Mouse (Mus musculus): ENCODE measurements at regions not wholly inside any gene's neighbourhood (a gene's known extent, or its start where the extent isn't known, plus 50 kb on each side); places are given as distances from the start of the nearest gene placed in this dataset.
A peak's percentile ranks its signal among the peaks of the same experiment; 100 is the strongest.

GRCm38 (mm10) chr7:129914871-129915270, 323.2 kb downstream of the Wdr11 start:
- no peak for DNase-seq (ENCODE audit: low read depth, low spot score)

- DNase-seq (ENCODE audit: low read depth, low spot score): peak; percentile 30
These were observed 326.9 kb downstream of the Wdr11 start for GRCm38 (mm10) chr7:129918240-129919200.

- DNase-seq (ENCODE audit: low read depth, low spot score): no peak
These were observed 330.6 kb downstream of the Wdr11 start for GRCm38 (mm10) chr7:129922291-129922690.

DNA sequence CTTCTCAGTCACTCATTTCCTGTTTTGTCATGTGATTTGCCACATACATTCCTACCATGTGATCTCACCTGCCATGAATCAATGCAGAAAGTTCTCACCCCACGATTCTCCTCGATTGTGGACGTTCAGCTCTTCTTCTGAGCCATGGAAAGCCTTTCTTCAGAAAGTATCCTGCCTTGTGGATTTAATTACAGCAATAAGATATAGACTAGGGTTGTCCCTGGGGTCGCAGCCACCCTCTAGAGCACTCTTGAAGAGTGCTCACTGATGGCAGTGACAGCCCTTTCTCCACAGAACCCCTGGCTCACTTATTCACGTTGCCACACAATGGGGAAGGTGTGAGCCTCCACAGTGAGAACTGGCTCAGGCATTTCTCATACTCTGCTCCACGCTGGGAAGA, 345.1 kb downstream of the Wdr11 start:
- DNase-seq (ENCODE audit: low read depth, low spot score): no peak

GRCm38 (mm10) chr7:129937715-129938114, 346.1 kb downstream of the Wdr11 start:
- no peak for DNase-seq (ENCODE audit: low read depth, low spot score)

DNA sequence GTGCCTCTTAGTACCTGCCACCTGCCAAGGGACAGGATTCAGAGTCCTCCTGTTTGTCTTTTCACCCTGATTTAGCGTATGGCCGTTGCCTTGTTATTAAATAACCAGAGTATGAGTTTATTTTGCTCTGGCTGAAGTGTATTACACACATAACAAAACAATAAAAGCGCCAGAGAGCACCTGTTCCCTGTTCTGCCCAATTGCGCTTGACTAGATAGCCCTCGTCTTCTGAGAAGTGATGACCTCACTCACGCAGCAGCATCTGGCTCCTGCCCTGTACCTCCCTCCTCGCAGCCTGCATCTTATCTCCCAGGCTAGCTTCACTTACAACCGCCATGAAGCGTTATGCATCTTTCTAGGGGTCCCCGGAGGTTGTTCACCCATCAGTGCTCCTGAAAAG, 346.5 kb downstream of the Wdr11 start:
- no peak for DNase-seq (ENCODE audit: low read depth, low spot score)

- DNase-seq (ENCODE audit: low read depth, low spot score): no peak
These were observed 347.6 kb downstream of the Wdr11 start for GRCm38 (mm10) chr7:129939266-129939665.

DNA sequence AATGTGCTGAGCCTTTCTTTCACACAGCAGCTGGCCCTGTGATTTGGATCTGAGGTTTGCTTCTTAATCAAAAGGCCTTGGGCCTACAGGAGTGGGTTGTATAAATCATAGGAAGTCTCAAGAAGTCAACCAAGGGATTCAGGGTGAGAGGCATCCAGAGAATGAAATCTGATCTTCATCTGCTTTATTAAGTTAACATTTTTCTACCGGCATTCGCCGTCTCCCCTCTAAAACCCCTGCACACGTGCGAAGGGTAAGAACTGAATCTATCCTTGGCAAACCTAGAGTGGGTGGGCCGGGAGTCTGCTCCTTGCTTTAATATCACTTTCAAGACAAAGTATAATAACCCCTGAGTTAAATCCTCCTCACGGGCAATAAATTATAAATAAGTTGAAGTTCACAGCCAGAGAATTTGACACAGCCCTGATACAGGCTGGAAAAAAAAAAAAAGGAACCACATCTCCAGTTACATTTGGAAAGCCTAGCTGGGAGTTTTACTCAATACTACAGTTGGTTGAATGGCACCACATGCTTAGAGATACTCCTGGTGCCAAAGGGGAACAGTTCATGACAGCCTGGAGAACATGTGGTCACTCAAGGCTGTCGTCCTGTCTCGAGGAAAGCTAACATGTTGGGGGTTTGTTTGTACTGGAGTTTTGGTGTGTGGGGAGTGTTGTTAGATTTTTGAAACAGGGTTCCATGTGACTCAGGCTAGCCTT, 349.8 kb downstream of the Wdr11 start:
- no peak for DNase-seq (ENCODE audit: low read depth, low spot score)

GRCm38 (mm10) chr7:129948613-129949110, 357.0 kb downstream of the Wdr11 start:
- DNase-seq (ENCODE audit: low read depth, low spot score): no peak

DNA sequence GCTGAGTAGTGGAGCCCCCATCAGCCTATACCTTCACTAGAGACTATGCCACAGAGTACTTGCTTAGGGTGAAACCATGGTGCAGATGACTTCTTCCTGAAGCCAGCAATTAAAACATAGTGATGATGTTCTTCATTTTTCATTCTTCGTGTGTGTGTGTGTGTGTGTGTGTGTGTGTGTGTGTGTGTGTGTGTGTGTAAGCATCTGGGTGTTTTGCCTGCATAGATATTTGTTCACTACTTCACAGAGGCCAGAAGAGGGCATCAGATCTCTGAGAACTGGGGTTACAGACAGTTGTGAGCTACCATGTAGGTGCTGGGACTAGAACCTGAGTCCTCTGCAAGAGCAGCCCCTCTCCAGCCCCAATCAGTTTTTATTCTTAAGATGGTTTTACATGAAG, 358.8 kb downstream of the Wdr11 start:
- DNase-seq (ENCODE audit: low read depth, low spot score): no peak

DNA sequence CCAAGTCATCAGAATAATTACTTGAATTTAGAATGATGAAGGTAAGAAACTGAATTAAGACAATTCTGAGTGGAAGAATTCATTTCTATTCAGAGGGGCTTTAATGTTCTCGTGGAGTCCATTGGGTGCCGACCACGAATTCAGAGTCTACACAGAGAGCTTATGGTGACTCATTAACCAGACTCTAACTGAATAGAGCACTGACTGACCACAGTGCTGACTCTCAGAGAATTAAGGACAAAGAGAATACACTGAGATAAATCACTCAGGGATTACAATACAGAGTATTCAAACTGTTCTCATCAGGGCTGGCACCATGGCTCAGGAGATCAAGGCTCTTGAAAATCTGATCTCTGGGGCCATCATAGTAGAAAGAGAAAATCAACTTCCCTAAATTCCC, 366.7 kb downstream of the Wdr11 start:
- no peak for DNase-seq (ENCODE audit: low read depth, low spot score)

GRCm38 (mm10) chr7:129962575-129962974, 370.9 kb downstream of the Wdr11 start:
- no peak for DNase-seq (ENCODE audit: low read depth, low spot score)

GRCm38 (mm10) chr7:129964192-129964591, 372.5 kb downstream of the Wdr11 start:
- DNase-seq (ENCODE audit: low read depth, low spot score): no peak

DNA sequence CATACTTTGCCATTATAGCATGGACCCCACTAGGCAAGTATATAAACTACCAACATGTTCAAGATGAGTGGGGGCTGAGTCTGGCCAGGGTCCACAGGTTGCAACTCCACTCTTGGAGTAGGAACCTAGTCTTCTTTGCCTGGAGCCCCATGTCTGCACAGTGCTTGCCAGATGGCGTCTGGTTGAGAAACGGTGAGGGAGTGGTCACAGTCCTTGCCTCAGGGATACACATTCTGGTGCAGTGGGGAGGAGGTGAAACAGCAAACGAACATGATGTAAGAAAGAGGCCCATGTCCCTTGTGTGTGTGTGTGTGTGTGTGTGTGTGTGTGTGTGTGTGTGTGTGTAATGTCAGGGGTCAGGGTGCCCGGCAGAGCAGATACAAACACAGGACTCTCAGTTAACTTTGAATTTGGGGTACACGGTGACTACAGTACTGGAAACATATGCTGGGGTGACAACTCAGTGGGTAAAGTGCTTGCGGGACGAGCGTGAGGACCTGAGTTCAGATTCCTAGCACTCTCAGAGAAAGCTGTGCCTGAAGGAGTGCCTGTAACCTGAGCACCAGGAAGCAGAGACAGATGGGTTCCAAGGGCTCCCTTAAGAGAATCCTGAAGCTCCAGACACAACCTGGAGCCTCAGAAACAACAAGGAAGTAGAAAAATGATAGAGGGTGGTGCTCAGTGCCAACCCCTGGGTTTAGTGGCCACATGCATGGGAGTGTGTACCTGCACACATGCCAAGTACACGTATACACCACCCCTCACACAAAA, 373.8 kb downstream of the Wdr11 start:
- no peak for DNase-seq (ENCODE audit: low read depth, low spot score)

DNA sequence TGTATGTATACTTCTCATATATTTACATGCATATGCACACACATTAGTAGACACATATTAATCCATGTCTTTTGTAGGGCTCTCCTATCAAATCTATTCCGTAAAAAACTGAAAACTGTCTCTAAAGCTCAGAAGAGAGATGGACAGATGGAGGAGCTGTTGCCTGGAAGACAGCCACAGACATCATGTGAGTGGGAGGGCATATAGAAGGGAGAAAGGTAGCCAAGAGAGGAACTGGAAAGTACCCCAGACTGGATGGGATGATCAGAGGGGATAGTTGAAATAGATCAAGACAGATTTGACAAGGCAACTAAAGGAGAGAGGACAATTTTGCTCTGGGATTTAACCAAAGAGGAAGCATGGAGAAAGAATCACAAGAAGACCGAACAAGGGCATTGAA, 375.1 kb downstream of the Wdr11 start:
- DNase-seq (ENCODE audit: low read depth, low spot score): no peak

DNA sequence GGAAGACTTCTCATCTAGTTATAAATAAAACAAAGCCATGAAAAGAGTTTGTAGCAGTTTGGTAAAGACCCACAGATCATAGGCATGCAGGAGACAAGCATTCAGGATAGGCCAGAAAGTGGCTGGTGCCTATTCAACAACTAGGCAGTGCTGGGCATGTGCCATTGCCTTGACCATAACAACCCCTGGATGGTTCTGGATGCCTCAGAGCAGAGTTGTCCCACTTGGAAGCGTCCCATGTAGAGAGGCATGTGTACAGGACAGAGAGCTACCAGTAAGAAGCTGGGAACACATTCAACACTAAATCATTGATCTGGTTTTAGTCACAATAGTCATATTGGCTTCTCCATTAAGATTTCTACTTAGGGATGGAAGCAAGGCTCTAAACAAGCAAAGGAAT, 378.5 kb downstream of the Wdr11 start:
- DNase-seq (ENCODE audit: low read depth, low spot score): no peak

- DNase-seq (ENCODE audit: low read depth, low spot score): no peak
These were observed 382.5 kb downstream of the Wdr11 start for GRCm38 (mm10) chr7:129974206-129974605.

- DNase-seq (ENCODE audit: low read depth, low spot score): no peak
These were observed 383.2 kb downstream of the Wdr11 start for GRCm38 (mm10) chr7:129974837-129975236.

DNA sequence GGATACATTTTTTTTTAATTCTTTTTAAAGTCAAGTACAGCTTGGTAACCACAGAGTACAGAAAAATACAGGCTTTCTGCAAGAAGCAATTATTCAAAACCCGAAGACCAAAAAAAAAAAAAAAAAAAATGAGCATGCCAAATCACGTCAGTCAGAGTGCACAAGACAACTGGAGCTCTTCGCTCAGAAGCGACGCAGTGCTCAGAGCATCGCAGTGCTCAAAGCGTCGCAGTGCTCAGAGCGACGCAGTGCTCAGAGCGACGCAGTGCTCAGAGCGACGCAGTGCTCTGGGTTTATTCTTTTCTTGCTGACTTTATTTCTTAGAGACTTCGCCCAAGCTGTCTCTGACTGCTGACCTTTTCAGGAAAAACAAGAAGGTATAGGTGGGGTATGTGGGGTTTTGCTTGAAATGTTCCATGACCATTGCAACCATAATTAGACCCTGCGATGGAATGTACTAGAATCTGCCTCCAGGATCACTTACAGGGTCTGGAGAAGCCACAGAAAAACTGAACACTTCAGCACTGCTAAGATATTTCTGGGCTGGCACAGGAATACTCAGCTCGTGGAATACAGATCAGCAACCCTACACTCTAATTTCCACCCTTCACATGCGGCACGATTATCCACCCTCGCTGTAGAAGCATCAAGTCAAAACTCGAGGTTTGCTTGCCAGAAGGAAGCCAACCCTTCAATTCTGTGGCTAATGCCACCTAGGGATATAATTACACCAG, 384.3 kb downstream of the Wdr11 start:
- no peak for DNase-seq (ENCODE audit: low read depth, low spot score)

GRCm38 (mm10) chr7:129978576-129978975, 386.9 kb downstream of the Wdr11 start:
- no peak for DNase-seq (ENCODE audit: low read depth, low spot score)

GRCm38 (mm10) chr7:129979337-129979736, 387.7 kb downstream of the Wdr11 start:
- no peak for DNase-seq (ENCODE audit: low read depth, low spot score)

Measured in retina, postnatal 7 days (tissue).